Mouse (Mus musculus): ENCODE results near the gene Tcte1. TPM values are rescaled to one million over a fixed set of nuclear protein-coding genes. Genes with fewer than 3 reads are reported as not detected.

Gene Tcte1
- total RNA-seq, 1 experiment, result 0.09 TPM

DNA sequence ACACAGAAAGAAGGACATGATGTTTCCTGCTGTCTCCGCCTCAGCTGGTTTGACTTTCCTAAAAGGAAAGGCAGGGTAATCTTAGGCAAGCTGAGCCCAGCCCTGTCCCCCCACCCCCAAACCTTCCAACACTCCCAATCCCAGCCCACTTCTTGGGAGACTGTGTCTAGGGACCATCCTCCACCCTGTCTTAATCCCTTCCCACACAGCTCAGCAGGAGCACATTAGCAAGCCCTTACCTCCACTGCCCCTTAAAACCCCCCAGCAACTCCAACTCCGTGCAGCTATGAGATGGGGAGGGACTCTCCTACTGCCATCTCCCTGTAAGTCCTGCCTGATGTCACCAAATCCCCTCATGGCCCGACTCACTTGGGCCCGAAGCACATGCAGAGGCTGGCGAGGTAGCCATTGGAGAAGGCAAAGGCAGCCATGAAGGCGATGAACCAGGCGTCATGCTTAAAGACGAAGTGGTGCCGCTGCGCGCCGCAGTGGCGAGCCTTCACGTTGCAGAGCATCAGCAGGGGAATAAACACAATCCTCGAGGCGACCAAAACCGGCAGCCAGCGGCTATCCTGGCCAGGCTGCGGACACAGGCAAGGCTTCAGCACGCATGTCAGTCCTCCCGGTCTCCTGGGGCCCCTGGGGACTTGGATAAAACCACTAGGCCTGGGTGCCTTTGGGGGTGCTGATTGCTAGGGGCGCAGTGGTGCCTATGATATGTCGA, 62.7 kb downstream of the Tcte1 start:
- peaks cover 55% of the 10 kb centered on the region for H3K36me3 ChIP-seq (ENCODE audit: control insufficient read depth, insufficient read depth, low read length, poor library complexity, severe bottlenecking)
- peak overlapping the region; percentile 56 for H3K27ac ChIP-seq (ENCODE audit: insufficient read depth, low read depth, low read length, poor library complexity, severe bottlenecking)
- H3K9me3 ChIP-seq (ENCODE audit: control insufficient read depth, insufficient read depth, low read depth, low read length), result no peaks in the 10 kb centered on the region
- no peak for DNase-seq (ENCODE audit: low read depth, low spot score)
- TF ChIP-seq HCFC1 (IDR thresholded peaks at IDR 0.05; ENCODE audit: borderline replicate concordance, insufficient read depth, low read length) (no peak), CHD2 (IDR thresholded peaks at IDR 0.05; ENCODE audit: low read depth, low read length) (no peak), ZC3H11A (IDR thresholded peaks at IDR 0.05; ENCODE audit: borderline replicate concordance, low read depth, low read length) (no peak), ZNF384 (IDR thresholded peaks at IDR 0.05; ENCODE audit: low read depth, low read length) (no peak), MAFK (IDR thresholded peaks at IDR 0.05; ENCODE audit: insufficient read depth, low read depth, low read length) (no peak)
- in situ Hi-C loops (cut with MboI; ENCODE audit: low sequenced_read_pairs in 2 of 2, unreplicated experiment in 2 of 2), result loop anchor here in 1 of 2 experiments (5.0 kb wide), 1 partner anchor 41 kb away; no protein-coding TSS in a partner anchor
- H3K9ac ChIP-seq (ENCODE audit: insufficient read depth, low read depth, low read length, poor library complexity, severe bottlenecking), result peak overlapping the region; percentile 48
- peak overlapping the region in 1 of 2 experiments; percentile 37; a peak in 3 of 4 replicates for H3K4me3 ChIP-seq (ENCODE audit: insufficient read depth in 1 of 2, low read depth in 1 of 2, low read length in 2 of 2, poor library complexity in 1 of 2, severe bottlenecking in 1 of 2)
- H3K4me1 ChIP-seq (ENCODE audit: control insufficient read depth in 2 of 2, insufficient read depth in 2 of 2, low read length in 2 of 2, poor library complexity in 1 of 2), result peaks cover 7 to 32% of the 10 kb centered on the region in 2 experiments

DNA sequence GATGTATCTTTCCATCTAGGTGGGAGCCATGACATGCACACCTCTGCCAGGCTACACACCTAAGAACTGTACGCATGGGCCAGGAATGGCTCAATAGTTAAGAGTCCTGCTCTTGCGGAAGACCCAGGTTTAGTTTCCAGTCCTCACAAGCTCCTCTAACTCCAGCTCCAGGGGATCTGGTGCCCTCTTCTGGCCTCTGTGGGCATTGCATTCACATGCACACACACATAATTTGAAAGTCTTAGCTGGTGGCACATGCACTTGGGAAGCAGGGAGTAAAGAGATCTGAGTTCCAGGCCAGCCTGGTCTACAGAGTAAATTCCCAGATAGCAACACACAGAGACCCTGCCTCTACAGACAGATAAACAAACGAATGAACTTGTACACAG, 63.2 kb downstream of the Tcte1 start:
- Histone ChIP-seq H3K4me3 (ENCODE audit: insufficient read depth in 1 of 2, low read depth in 1 of 2, low read length in 2 of 2, poor library complexity in 1 of 2, severe bottlenecking in 1 of 2) (peak overlapping the region in 1 of 2 experiments; percentile 37; a peak in 2 of 4 replicates), H3K9me3 (ENCODE audit: control insufficient read depth, insufficient read depth, low read depth, low read length) (no peaks in the 10 kb centered on the region), H3K27ac (ENCODE audit: insufficient read depth, low read depth, low read length, poor library complexity, severe bottlenecking) (peak overlapping the region; percentile 56; the same call in 1 of the 2 replicates), H3K9ac (ENCODE audit: insufficient read depth, low read depth, low read length, poor library complexity, severe bottlenecking) (no peak overlapping the region; the same call in 1 of the 2 replicates), H3K4me1 (ENCODE audit: control insufficient read depth in 2 of 2, insufficient read depth in 2 of 2, low read length in 2 of 2, poor library complexity in 1 of 2) (peaks cover 7 to 35% of the 10 kb centered on the region in 2 experiments), H3K36me3 (ENCODE audit: control insufficient read depth, insufficient read depth, low read length, poor library complexity, severe bottlenecking) (peaks cover 60% of the 10 kb centered on the region)
- DNase-seq (ENCODE audit: low read depth, low spot score), result no peak
- in situ Hi-C loops (cut with MboI; ENCODE audit: low sequenced_read_pairs in 2 of 2, unreplicated experiment in 2 of 2), result loop anchor here in 1 of 2 experiments (5.0 kb wide), 1 partner anchor 41 kb away; no protein-coding TSS in a partner anchor
- TF ChIP-seq MAFK (IDR thresholded peaks at IDR 0.05; ENCODE audit: insufficient read depth, low read depth, low read length), result no peak
- TF ChIP-seq CHD2 (IDR thresholded peaks at IDR 0.05; ENCODE audit: low read depth, low read length), result no peak
- TF ChIP-seq ZC3H11A (IDR thresholded peaks at IDR 0.05; ENCODE audit: borderline replicate concordance, low read depth, low read length), result peak; percentile 59; the same call in 1 of the 2 replicates
- no peak for TF ChIP-seq ZNF384 (IDR thresholded peaks at IDR 0.05; ENCODE audit: low read depth, low read length)
- peak; percentile 61; the same call in 1 of the 2 replicates for TF ChIP-seq HCFC1 (IDR thresholded peaks at IDR 0.05; ENCODE audit: borderline replicate concordance, insufficient read depth, low read length)

DNA sequence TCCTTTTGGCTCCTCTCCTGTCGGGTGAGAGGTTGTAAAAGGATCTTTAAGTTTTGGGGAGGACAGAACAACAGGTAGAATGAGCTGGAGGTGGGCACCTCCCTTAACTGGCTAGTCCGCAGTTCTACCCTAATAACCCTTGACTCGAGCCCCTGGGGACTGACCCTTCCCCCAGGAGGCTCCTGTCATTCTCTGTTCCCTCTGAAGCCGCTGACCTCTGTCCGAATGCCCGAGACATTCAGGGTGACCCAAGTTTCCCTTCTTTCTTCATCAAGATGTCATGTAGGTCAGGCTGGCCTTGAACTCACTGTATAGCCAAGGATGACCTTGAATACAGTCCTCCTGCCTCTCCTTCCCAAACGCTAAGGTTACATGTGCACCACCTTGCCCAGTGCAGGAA, 65.1 kb downstream of the Tcte1 start:
- H3K4me1 ChIP-seq (ENCODE audit: control insufficient read depth in 2 of 2, insufficient read depth in 2 of 2, low read length in 2 of 2, poor library complexity in 1 of 2), result peaks cover 10 to 38% of the 10 kb centered on the region in 2 experiments
- no peak overlapping the region for H3K27ac ChIP-seq (ENCODE audit: insufficient read depth, low read depth, low read length, poor library complexity, severe bottlenecking)
- H3K9me3 ChIP-seq (ENCODE audit: control insufficient read depth, insufficient read depth, low read depth, low read length), result no peaks in the 10 kb centered on the region
- no peak for DNase-seq (ENCODE audit: low read depth, low spot score)
- peaks cover 70% of the 10 kb centered on the region for H3K36me3 ChIP-seq (ENCODE audit: control insufficient read depth, insufficient read depth, low read length, poor library complexity, severe bottlenecking)
- H3K9ac ChIP-seq (ENCODE audit: insufficient read depth, low read depth, low read length, poor library complexity, severe bottlenecking), result no peak overlapping the region
- no peak overlapping the region for H3K4me3 ChIP-seq (ENCODE audit: insufficient read depth in 1 of 2, low read depth in 1 of 2, low read length in 2 of 2, poor library complexity in 1 of 2, severe bottlenecking in 1 of 2)
- in situ Hi-C loops (cut with MboI; ENCODE audit: low sequenced_read_pairs in 2 of 2, unreplicated experiment in 2 of 2), result loop anchor here in 1 of 2 experiments (5.0 kb wide), 1 partner anchor 39 kb away; no protein-coding TSS in a partner anchor
- TF ChIP-seq MAFK (IDR thresholded peaks at IDR 0.05; ENCODE audit: insufficient read depth, low read depth, low read length) (no peak), HCFC1 (IDR thresholded peaks at IDR 0.05; ENCODE audit: borderline replicate concordance, insufficient read depth, low read length) (no peak), ZC3H11A (IDR thresholded peaks at IDR 0.05; ENCODE audit: borderline replicate concordance, low read depth, low read length) (no peak), ZNF384 (IDR thresholded peaks at IDR 0.05; ENCODE audit: low read depth, low read length) (no peak), CHD2 (IDR thresholded peaks at IDR 0.05; ENCODE audit: low read depth, low read length) (no peak)

DNA sequence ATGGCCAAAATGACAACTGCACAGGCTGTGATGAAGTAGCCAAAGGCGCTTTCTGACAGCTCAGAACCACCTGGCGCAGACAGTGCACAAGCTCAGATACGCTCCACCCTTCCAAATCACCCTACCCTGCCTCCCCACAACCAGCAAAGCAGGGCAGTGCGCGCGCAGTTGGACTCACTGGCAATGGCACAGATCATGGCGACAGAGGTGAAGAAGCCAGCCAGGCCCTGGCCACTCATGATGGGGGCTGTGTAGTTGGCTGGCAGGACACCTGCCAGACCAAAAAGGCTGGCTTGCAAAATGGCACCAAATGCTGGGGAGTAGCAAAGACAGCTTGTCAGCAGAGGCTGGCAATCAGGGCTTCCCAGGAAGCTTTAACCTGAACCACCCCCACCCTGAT, 66.0 kb downstream of the Tcte1 start:
- DNase-seq (ENCODE audit: low read depth, low spot score), result no peak
- TF ChIP-seq CHD2 (IDR thresholded peaks at IDR 0.05; ENCODE audit: low read depth, low read length) (no peak), ZNF384 (IDR thresholded peaks at IDR 0.05; ENCODE audit: low read depth, low read length) (no peak), HCFC1 (IDR thresholded peaks at IDR 0.05; ENCODE audit: borderline replicate concordance, insufficient read depth, low read length) (no peak), ZC3H11A (IDR thresholded peaks at IDR 0.05; ENCODE audit: borderline replicate concordance, low read depth, low read length) (no peak)
- no peak overlapping the region for H3K9ac ChIP-seq (ENCODE audit: insufficient read depth, low read depth, low read length, poor library complexity, severe bottlenecking)
- peaks cover 7 to 37% of the 10 kb centered on the region in 2 experiments for H3K4me1 ChIP-seq (ENCODE audit: control insufficient read depth in 2 of 2, insufficient read depth in 2 of 2, low read length in 2 of 2, poor library complexity in 1 of 2)
- H3K36me3 ChIP-seq (ENCODE audit: control insufficient read depth, insufficient read depth, low read length, poor library complexity, severe bottlenecking), result peaks cover 70% of the 10 kb centered on the region
- in situ Hi-C loops (cut with MboI; ENCODE audit: low sequenced_read_pairs in 2 of 2, unreplicated experiment in 2 of 2), result loop anchor here in 1 of 2 experiments (5.0 kb wide), 1 partner anchor 38 kb away; no protein-coding TSS in a partner anchor
- no peak overlapping the region for H3K27ac ChIP-seq (ENCODE audit: insufficient read depth, low read depth, low read length, poor library complexity, severe bottlenecking)
- no peak overlapping the region for H3K4me3 ChIP-seq (ENCODE audit: insufficient read depth in 1 of 2, low read depth in 1 of 2, low read length in 2 of 2, poor library complexity in 1 of 2, severe bottlenecking in 1 of 2)
- H3K9me3 ChIP-seq (ENCODE audit: control insufficient read depth, insufficient read depth, low read depth, low read length), result no peaks in the 10 kb centered on the region

Data from ES-E14 (cell line).